Mouse (Mus musculus): ENCODE data around the gene Nlrc5. TPM values are rescaled to one million over a fixed set of nuclear protein-coding genes. Genes with fewer than 3 reads are reported as not detected.

The Nlrc5 gene
- polyA plus RNA-seq (2012; rRNA removed) (0.28 and 0.35 TPM in 2 replicates), polyA plus RNA-seq (2014; fragmentation: Nextera tagmentation; extraction: Ambion mirVana) (0.23 and 0.48 TPM in 2 replicates)

DNA sequence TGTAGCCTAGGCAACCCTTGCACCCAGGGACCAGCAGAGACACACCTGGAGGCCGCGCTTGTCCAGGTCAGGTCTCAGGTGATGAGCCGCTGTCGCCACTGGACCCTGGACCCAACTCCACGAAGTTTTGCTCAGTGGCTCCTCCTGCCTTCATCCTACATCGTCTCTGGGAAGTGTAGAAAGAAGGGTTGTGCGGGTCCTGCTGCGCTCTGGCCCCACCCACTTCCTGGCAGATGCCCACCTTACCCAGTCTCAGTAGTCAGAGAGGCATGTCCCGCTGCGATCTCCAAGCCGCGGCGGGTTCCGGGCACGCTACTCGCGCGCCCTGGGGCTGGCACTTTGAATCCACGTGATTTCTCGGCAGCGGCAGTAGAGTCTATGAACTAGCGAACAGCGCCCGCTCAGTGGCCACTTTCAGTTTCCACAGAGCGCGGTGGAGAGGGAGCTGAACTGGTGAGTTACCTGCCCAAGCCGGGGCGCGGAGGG, at the start of gene Nlrc5:
Nlrc5 (plus strand) TSS at position 376 of the 486 bp plus-strand sequence.
- TF ChIP-seq POLR2A (IDR thresholded peaks at IDR 0.05; ENCODE audit: borderline replicate concordance, extremely low read depth, insufficient read depth, insufficient read length) = no peak
- Histone ChIP-seq H3K27ac (replicated peaks; ENCODE audit: low read depth, low read length) (no peak within 1 kb of the TSS), H3K9ac (ENCODE audit: low read depth, low read length, severe bottlenecking) (peak within 1 kb of the TSS; percentile 49), H3K4me3 (replicated peaks; ENCODE audit: low read length) (peak within 1 kb of the TSS; percentile 35), H3K4me1 (ENCODE audit: control insufficient read depth, insufficient read depth, low read length) (no peaks in the 10 kb centered on the region), H3K9me3 (ENCODE audit: control insufficient read depth, low read length) (no peaks in the 10 kb centered on the region), H3K27me3 (ENCODE audit: control insufficient read depth, insufficient read depth, low read length) (0 out of 2 replicates have a peak, but pooled peaks cover 7% of the 10 kb centered on the region), H3K4me2 (replicated peaks; ENCODE audit: low read depth, low read length, severe bottlenecking) (peak within 1 kb of the TSS; percentile 62), H3K36me3 (ENCODE audit: control insufficient read depth, insufficient read depth, low read length) (no peaks in the 10 kb centered on the region)
- WGBS = under 1% methylated on average over 29 of the region's 29 CpGs
- ATAC-seq (ENCODE audit: low FRiP score, low read depth) = no peak
- peak; percentile 27 for DNase-seq (ENCODE audit: low spot score)

- ATAC-seq (ENCODE audit: low FRiP score, low read depth) (peak; percentile 10), DNase-seq (ENCODE audit: low spot score) (no peak)
- WGBS = 28% methylated on average over 15 of the region's 20 CpGs
- peak overlapping the region; percentile 91 for H3K4me2 ChIP-seq (replicated peaks; ENCODE audit: low read depth, low read length, severe bottlenecking)
- peak overlapping the region; percentile 86 for H3K9ac ChIP-seq (ENCODE audit: low read depth, low read length, severe bottlenecking)
- TF ChIP-seq POLR2A (IDR thresholded peaks at IDR 0.05; ENCODE audit: borderline replicate concordance, extremely low read depth, insufficient read depth, insufficient read length) = no peak; the same call in 1 of the 2 replicates
- peaks cover 16% of the 10 kb centered on the region for H3K36me3 ChIP-seq (ENCODE audit: control insufficient read depth, insufficient read depth, low read length)
- H3K9me3 ChIP-seq (ENCODE audit: control insufficient read depth, low read length) = no peaks in the 10 kb centered on the region
- H3K27me3 ChIP-seq (ENCODE audit: control insufficient read depth, insufficient read depth, low read length) = no peaks in the 10 kb centered on the region
- peak overlapping the region; percentile 61; the same call in 1 of the 2 replicates for H3K27ac ChIP-seq (replicated peaks; ENCODE audit: low read depth, low read length)
- peak overlapping the region; percentile 87 for H3K4me3 ChIP-seq (replicated peaks; ENCODE audit: low read length)
- peaks cover 7% of the 10 kb centered on the region; the same call in 1 of the 2 replicates for H3K4me1 ChIP-seq (ENCODE audit: control insufficient read depth, insufficient read depth, low read length)
Measured at GRCm38 (mm10) chr8:94385506-94386213, 48.5 kb upstream of the Nlrc5 start.

GRCm38 (mm10) chr8:94386214-94387026, 47.7 kb upstream of the Nlrc5 start, which contains the start of gene Herpud1:
Gene Herpud1 (plus strand): TSS chr8:94386438.
- ATAC-seq (ENCODE audit: low FRiP score, low read depth) = peak; percentile 98
- peaks cover 24% of the 10 kb centered on the region for H3K36me3 ChIP-seq (ENCODE audit: control insufficient read depth, insufficient read depth, low read length)
- H3K27me3 ChIP-seq (ENCODE audit: control insufficient read depth, insufficient read depth, low read length) = no peaks in the 10 kb centered on the region
- peak within 1 kb of the TSS; percentile 70 for H3K27ac ChIP-seq (replicated peaks; ENCODE audit: low read depth, low read length)
- H3K4me1 ChIP-seq (ENCODE audit: control insufficient read depth, insufficient read depth, low read length) = peaks cover 7% of the 10 kb centered on the region; the same call in 1 of the 2 replicates
- peak within 1 kb of the TSS; percentile 87 for H3K4me3 ChIP-seq (replicated peaks; ENCODE audit: low read length)
- under 1% methylated on average over 63 of the region's 65 CpGs for WGBS
- peak; percentile 96 for DNase-seq (ENCODE audit: low spot score)
- peak within 1 kb of the TSS; percentile 86 for H3K9ac ChIP-seq (ENCODE audit: low read depth, low read length, severe bottlenecking)
- peak within 1 kb of the TSS; percentile 91 for H3K4me2 ChIP-seq (replicated peaks; ENCODE audit: low read depth, low read length, severe bottlenecking)
- TF ChIP-seq POLR2A (IDR thresholded peaks at IDR 0.05; ENCODE audit: borderline replicate concordance, extremely low read depth, insufficient read depth, insufficient read length) = 0 out of 2 replicates have a peak, but pooled peaks have one; percentile 92
- no peaks in the 10 kb centered on the region for H3K9me3 ChIP-seq (ENCODE audit: control insufficient read depth, low read length)

DNA sequence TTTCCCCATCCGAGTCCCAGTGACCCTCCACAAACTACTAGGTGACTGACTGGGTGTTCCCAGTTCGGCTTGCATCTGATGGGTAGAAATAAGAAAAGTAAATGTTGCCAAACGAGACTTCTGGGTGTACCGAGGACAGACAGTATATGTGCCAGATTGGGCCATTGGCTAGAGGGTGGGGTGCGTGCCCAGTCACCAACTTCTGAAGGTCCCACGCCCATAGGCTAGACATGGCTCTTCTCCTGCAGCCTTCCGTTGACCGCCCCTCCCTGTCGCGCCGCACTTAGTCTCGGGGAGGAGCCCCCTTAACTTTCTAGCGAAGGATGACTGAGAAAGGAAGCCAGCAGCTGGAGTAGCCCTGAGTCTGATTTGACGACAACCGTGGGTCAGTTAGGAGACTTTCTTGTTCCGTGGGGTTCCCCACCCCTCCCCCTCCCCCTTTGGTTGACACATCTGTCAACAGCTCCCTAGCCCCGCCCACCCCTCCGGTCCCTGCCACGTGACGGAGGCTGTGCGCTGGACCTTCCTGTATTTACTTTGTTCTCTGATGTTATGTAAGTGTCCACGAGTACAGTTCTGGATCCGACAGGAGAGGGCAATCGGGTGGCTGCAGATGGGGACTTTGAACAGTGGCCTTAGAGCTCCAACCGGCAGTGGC, 47.0 kb upstream of the Nlrc5 start:
- H3K27me3 ChIP-seq (ENCODE audit: control insufficient read depth, insufficient read depth, low read length) = no peaks in the 10 kb centered on the region
- peaks cover 7% of the 10 kb centered on the region; the same call in 1 of the 2 replicates for H3K4me1 ChIP-seq (ENCODE audit: control insufficient read depth, insufficient read depth, low read length)
- DNase-seq (ENCODE audit: low spot score) = peak; percentile 74
- H3K27ac ChIP-seq (replicated peaks; ENCODE audit: low read depth, low read length) = peak overlapping the region; percentile 70
- H3K9me3 ChIP-seq (ENCODE audit: control insufficient read depth, low read length) = no peaks in the 10 kb centered on the region
- TF ChIP-seq POLR2A (IDR thresholded peaks at IDR 0.05; ENCODE audit: borderline replicate concordance, extremely low read depth, insufficient read depth, insufficient read length) = no peak
- under 1% methylated on average over 24 of the region's 25 CpGs for WGBS
- peak overlapping the region; percentile 91 for H3K4me2 ChIP-seq (replicated peaks; ENCODE audit: low read depth, low read length, severe bottlenecking)
- peak overlapping the region; percentile 87 for H3K4me3 ChIP-seq (replicated peaks; ENCODE audit: low read length)
- H3K36me3 ChIP-seq (ENCODE audit: control insufficient read depth, insufficient read depth, low read length) = peaks cover 31% of the 10 kb centered on the region
- H3K9ac ChIP-seq (ENCODE audit: low read depth, low read length, severe bottlenecking) = peak overlapping the region; percentile 86
- peak; percentile 45 for ATAC-seq (ENCODE audit: low FRiP score, low read depth)
